Mouse (Mus musculus): ENCODE measurements at regions not wholly inside any gene's neighbourhood (a gene's known extent, or its start where the extent isn't known, plus 50 kb on each side); places are given as distances from the start of the nearest gene placed in this dataset.

GRCm38 (mm10) chr5:126335553-126336520 lies 804.3 kb downstream of the Tmem132b start:
- DNase-seq: no peak

DNA sequence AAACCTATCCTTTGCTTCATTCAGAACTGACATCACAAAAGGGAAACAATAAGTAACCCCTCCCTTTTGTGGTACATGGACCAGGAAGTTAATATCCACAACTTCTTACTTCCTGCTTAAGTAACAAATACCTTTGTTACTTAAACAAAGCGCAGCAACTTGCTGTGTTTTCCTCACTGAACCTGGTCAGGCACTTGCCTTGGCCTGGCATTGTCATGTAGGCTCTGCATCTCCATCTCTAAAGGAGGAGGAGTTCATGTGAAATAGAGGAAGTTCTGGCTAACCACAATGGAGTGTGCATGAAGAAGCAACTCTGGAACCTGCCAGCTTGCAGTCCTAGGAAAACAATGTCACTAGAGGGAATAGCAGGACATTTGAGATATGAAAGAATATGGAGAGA lies 806.3 kb downstream of the Tmem132b start:
- no peak for DNase-seq

DNA sequence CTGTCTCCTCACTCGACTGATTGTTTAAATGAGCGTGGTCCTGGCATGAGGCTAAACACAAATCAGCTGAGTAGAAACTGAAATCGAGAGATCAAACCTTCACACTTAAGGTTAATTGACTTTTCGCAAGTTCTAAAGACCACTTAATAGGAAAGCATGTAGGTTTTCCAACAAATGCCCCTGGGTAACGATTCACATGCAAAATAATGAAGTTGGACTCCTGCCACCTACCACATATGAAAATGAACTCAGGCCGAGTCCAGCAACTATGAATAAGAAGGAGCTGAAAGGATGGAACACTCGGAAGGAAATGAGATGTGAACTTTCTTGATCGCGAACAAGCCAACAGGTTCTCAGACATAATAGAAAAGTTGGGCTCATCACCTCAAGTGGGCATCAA lies 812.0 kb downstream of the Tmem132b start:
- no peak for DNase-seq

DNA sequence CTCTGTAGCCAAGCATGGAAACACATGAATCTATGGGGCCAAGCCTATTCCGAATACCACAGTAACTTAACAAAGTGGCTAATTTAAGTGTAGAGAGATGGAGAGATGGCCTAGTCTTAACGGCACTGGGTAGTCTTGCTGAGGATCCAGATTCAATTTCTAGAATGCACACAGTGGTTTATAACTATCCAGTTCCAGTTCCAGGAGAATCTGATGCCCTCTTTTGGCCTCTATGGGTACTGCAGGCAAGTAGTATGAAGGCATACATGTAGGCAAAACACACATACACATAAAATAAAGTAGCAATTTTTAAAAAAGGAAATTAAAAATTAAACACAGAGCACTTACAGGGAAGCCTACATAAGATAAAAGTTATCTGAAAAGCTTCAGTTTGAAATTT lies 819.4 kb downstream of the Tmem132b start:
- no peak for DNase-seq

GRCm38 (mm10) chr5:126369436-126369835 lies 837.9 kb downstream of the Tmem132b start:
- DNase-seq: no peak

- DNase-seq: no peak
These were observed 849.3 kb upstream of the Tmem132c start for GRCm38 (mm10) chr5:126392306-126392705.

- no peak for DNase-seq
These were observed 846.3 kb upstream of the Tmem132c start for GRCm38 (mm10) chr5:126395331-126395730.

GRCm38 (mm10) chr5:126431748-126432147 lies 809.9 kb upstream of the Tmem132c start:
- DNase-seq: no peak

- DNase-seq: no peak
These were observed 802.9 kb upstream of the Tmem132c start for GRCm38 (mm10) chr5:126438696-126439095.

DNA sequence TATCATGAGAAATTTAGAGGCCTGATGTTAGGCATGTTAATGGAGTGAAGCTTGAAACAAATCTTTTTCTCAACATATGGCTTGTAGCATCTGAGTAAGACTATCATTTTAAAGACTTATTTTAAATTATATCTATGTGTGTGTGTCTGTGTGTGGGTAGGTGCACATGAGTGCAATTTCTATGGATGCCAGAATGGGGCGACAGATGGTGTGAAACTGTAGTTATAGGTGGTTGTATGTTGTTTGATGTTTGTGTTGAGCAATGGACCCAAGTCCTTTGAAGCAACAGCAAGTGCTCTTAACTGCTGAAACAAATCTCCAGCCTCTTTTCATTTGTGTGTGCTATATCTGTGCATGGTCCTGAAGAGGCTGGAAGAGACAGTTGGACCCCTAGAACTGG lies 801.1 kb upstream of the Tmem132c start:
- no peak for DNase-seq

GRCm38 (mm10) chr5:126475761-126476160 lies 765.8 kb upstream of the Tmem132c start:
- DNase-seq: no peak

GRCm38 (mm10) chr5:126522076-126522475 lies 719.5 kb upstream of the Tmem132c start:
- no peak for DNase-seq

DNA sequence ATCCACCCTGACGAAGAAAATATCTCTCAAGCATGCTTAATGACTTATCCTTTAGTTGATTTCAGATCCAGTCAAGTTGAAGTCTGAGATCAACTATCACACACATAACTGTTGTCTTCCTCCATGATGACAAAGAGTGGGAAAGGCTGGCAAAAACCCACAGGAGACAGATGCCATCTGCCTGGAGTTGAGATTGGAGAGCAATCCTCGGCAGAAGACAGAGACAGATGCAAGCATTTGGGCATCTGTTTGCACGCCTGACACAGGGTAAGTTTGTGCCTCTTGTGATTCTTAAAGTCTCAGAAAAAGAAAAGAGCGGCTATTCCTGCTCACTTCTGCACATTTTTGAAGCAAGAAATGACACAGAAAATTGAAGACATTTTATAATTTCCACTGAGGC lies 715.7 kb upstream of the Tmem132c start:
- no peak for DNase-seq

DNA sequence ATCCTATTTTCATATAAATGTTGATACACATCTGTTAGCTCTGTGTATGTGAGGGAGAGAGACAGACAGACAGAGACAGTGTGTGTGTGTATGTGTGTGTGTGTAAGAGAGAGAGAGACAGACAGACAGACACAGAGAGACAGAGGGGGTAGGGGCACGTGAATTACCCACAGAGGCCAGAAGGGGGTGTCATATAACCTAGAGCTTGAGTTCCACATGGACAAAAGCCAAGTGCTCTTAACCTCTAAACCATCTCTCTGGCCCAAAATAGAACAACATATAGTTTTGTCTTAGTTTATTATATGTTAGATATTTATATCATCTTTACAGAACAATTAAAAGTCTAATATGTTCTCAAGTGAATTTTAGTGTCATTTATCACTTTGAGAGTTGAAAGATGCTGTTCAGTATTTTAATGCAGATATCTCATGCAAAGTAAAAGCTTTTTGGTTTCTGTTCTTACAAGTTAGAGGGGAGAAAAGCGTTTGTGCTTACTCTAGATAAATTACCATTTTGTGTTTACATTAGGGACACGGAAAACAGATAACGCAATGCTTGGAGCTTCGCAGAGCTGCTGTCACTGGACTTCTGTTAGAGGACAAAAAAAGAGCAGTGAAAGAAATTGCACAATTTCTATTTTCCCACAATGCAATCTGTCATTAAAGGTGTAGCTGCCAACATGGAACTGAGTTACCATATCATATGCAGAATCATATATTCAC lies 710.6 kb upstream of the Tmem132c start:
- no peak for DNase-seq

DNA sequence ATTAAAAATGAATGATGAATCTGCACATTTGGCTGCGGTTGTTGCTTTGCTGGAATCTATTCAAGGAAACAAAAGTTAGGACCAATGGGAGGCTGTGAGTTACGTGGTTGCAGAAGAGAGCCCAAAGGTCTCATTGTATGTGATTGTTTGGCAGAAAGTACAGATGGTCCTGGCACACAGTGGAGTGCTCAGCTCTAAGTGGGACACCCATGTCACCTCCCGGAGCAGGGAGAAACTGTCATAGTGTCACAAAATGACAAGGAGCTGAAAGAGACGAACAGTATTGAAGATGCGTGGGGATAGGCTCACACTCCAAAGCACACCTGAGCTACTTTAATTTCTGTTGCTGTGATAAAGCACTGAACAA lies 710.1 kb upstream of the Tmem132c start:
- DNase-seq: no peak

- no peak for DNase-seq
These were observed 709.6 kb upstream of the Tmem132c start for GRCm38 (mm10) chr5:126531975-126532374.

DNA sequence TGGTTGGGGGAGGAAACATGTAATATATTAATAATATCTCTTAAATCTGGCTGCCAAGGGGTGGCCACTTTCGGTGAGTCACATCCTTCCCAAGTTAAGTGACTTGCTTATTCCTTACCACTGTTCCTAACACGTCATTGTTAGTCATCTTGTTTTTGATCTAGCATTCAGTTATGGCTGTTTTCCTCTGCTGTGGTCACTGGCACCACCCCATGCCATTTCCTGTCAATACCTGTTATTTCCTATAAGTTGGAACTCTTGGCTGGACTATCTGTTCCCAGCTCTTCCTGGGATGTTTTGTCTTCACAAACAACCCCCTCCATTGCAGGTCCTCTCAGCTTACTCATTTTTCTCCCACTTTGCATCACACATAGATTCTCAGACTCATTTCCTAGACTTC lies 703.5 kb upstream of the Tmem132c start:
- DNase-seq: no peak

DNA sequence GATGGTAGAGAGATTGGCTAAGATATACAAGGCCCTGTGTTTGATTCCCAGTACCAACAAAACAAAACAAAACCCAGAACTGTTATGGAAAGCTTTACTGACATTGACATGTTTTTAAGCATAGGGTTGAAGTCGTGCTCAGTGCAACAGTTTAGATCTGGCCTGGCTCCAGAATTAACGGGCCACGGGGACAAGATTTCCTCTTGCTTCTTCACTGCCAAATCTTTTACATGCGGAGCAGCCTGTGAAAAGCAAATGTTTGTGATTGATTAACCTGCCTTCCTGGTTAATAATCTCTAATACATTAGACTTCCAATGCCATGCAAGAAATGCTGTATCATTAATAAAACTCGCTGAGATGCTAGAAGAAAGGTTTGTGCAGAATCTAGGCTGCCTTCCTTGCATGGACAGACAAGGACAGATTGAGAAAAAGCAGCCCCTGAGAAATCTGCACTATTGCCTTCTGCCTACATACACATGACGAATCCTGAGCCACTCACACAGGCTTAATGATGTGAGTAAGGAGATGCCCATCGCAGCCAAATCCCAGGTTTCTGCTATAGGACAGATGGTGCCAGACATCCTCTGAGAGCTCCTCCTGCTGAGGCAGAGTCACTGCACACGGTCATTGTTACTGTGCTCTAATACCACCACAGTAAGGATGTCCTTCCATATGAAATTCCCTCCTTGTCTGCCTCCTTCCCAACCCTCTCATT lies 697.2 kb upstream of the Tmem132c start:
- DNase-seq: no peak

GRCm38 (mm10) chr5:126547841-126548240 lies 693.8 kb upstream of the Tmem132c start:
- DNase-seq: no peak

GRCm38 (mm10) chr5:126551676-126552075 lies 689.9 kb upstream of the Tmem132c start:
- DNase-seq: no peak

- DNase-seq: no peak
These were observed 682.6 kb upstream of the Tmem132c start for GRCm38 (mm10) chr5:126559011-126559410.

DNA sequence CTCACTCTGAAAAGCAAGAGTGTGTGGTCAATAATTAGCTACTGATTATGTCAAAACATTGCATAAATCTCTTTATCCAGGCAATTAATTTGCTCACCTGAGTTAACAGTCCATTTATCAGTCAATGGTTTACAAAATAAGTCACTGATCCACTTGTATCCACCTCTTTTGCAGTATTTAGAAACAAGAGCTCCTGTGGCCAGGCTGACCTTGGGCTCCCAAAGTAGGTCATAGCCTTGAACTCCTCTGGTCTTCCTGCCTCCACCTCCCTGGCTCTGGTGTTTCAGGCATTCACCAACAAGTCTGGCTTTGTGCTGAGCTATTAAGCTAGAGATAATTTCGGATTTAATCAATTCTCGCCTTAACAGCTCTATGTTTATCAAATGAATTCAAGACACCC lies 675.8 kb upstream of the Tmem132c start:
- DNase-seq: no peak

DNA sequence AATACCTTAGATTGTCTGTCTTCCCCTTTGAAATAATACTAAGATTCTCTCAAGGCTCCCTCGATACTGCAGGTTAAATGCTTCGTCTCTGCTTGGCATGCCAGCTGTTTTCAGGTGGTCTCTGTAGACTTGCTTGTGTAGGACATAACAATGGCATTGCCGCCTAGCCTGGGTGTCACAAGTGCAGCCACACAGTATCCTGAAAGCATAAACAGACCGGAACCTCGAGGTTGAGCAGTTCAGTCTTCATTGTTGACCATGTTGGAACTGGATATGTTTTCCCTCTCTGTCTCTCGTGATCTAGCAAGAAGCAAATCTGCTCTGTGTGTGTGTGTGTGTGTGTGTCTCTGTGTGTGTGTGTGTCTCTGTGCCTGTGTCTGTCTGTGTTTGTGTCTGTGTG lies 675.4 kb upstream of the Tmem132c start:
- DNase-seq: no peak

Measured in heart, adult 18-20 months (tissue).